Mouse (Mus musculus) midbrain, embryonic 10.5 days (tissue): Measurements from ENCODE around the gene Lingo3. TPM values are rescaled to one million over a fixed set of nuclear protein-coding genes. Genes with fewer than 3 reads are reported as not detected.

Experiments used
- DNase-seq: peaks from one replicate; pipeline ENCODE4 v3.0.0-alpha.2; 2017; ENCODE audit warnings: low spot score
- H3K27ac ChIP-seq: fragments of 300-500 bp; sonication (generic); replicated peaks from 2 replicates; pipeline ENCODE4 v1.5.1; 2016; ENCODE audit warnings: mild to moderate bottlenecking
- H3K27me3 ChIP-seq: fragments of 300-500 bp; sonication (generic); 2 replicates; pipeline ENCODE4 v1.6.1; 2016; ENCODE audit warnings: low read depth, mild to moderate bottlenecking; ENCODE audit not compliant: poor library complexity, severe bottlenecking
- H3K36me3 ChIP-seq: fragments of 300-500 bp; sonication (generic); 2 replicates; pipeline ENCODE4 v1.6.1; 2016; ENCODE audit warnings: mild to moderate bottlenecking, moderate library complexity
- H3K4me1 ChIP-seq: fragments of 300-500 bp; sonication (generic); 2 replicates; pipeline ENCODE4 v1.6.1; 2016
- H3K4me3 ChIP-seq: fragments of 300-500 bp; sonication (generic); 2 replicates; pipeline ENCODE4 v1.5.1; 2016; ENCODE audit warnings: mild to moderate bottlenecking, moderate library complexity
- H3K9me3 ChIP-seq: fragments of 300-500 bp; sonication (generic); replicated peaks from 2 replicates; pipeline ENCODE4 v1.6.1; 2016; ENCODE audit warnings: mild to moderate bottlenecking
- whole genome bisulfite sequencing: fragments of 180-500 bp; shearing (Covaris S2); methylation state at CpG from one replicate; pipeline ENCODE4 v1.1.7; 2016; 5-methylcytosine and 5-hydroxymethylcytosine counted together
- polyA plus RNA-seq: library from polyadenylated mRNA; unstranded; fragments of >200 nt; fragmentation: Nextera tagmentation; extraction: Ambion mirVana; gene quantifications from 2 replicates; pipeline ENCODE4 v1.2.1, GENCODE M21; 2016

Lingo3 gene
- polyA plus RNA-seq, 1 experiment from 2014 or later = 1.4 TPM

- WGBS = 85% methylated on average over 3 of the region's 3 CpGs
- Histone ChIP-seq H3K9me3 (no peaks in the 10 kb centered on the region), H3K4me3 (peak overlapping the region; percentile 7; the same call in 1 of the 2 replicates), H3K4me1 (peaks cover 52% of the 10 kb centered on the region), H3K27me3 (peaks cover 31% of the 10 kb centered on the region), H3K27ac (no peak overlapping the region), H3K36me3 (peaks cover 60% of the 10 kb centered on the region)
- no peak for DNase-seq
These were observed 40.8 kb downstream of the Lingo3 start for GRCm38 (mm10) chr10:80802996-80803395.

GRCm38 (mm10) chr10:80802204-80802912 lies 41.5 kb downstream of the Lingo3 start:
- H3K27me3 ChIP-seq = peaks cover 25% of the 10 kb centered on the region
- H3K4me3 ChIP-seq = peak overlapping the region; percentile 16; the same call in 1 of the 2 replicates
- no peak overlapping the region for H3K27ac ChIP-seq
- H3K36me3 ChIP-seq = peaks cover 60% of the 10 kb centered on the region
- 89% methylated on average over 10 of the region's 10 CpGs for WGBS
- no peaks in the 10 kb centered on the region for H3K9me3 ChIP-seq
- no peak for DNase-seq
- H3K4me1 ChIP-seq = peaks cover 47% of the 10 kb centered on the region

GRCm38 (mm10) chr10:80799070-80799566 lies 44.7 kb downstream of the Lingo3 start:
- DNase-seq = no peak
- 5% methylated on average over 18 of the region's 18 CpGs for WGBS
- peak overlapping the region; percentile 97 for H3K4me3 ChIP-seq
- H3K36me3 ChIP-seq = peaks cover 69% of the 10 kb centered on the region
- H3K27ac ChIP-seq = peak overlapping the region; percentile 99
- no peaks in the 10 kb centered on the region for H3K9me3 ChIP-seq
- H3K4me1 ChIP-seq = peaks cover 43% of the 10 kb centered on the region
- H3K27me3 ChIP-seq = no peaks in the 10 kb centered on the region

GRCm38 (mm10) chr10:80798150-80799006 lies 45.5 kb downstream of the Lingo3 start, which contains the start of the genes Sf3a2 and Plekhj1:
TSS of gene Sf3a2 (plus strand) at chr10:80798198.
TSS of gene Plekhj1 (minus strand) at chr10:80798626.
- Histone ChIP-seq H3K9me3 (no peaks in the 10 kb centered on the region), H3K27me3 (no peaks in the 10 kb centered on the region), H3K36me3 (peaks cover 69% of the 10 kb centered on the region), H3K4me3 (peak within 1 kb of the TSS; percentile 97), H3K4me1 (peaks cover 43% of the 10 kb centered on the region), H3K27ac (peak within 1 kb of the TSS; percentile 99)
- under 1% methylated on average over 104 of the region's 104 CpGs for WGBS
- peak; percentile 95 for DNase-seq

- no peaks in the 10 kb centered on the region for H3K9me3 ChIP-seq
- no peak for DNase-seq
- 4% methylated on average over 59 of the region's 59 CpGs for WGBS
- H3K36me3 ChIP-seq = peaks cover 69% of the 10 kb centered on the region
- peak overlapping the region; percentile 99 for H3K27ac ChIP-seq
- no peaks in the 10 kb centered on the region for H3K27me3 ChIP-seq
- peaks cover 43% of the 10 kb centered on the region for H3K4me1 ChIP-seq
- H3K4me3 ChIP-seq = peak overlapping the region; percentile 97
These were observed 46.4 kb downstream of the Lingo3 start for GRCm38 (mm10) chr10:80797186-80798149.

GRCm38 (mm10) chr10:80796307-80796848 lies 47.5 kb downstream of the Lingo3 start:
- Histone ChIP-seq H3K27me3 (no peaks in the 10 kb centered on the region), H3K4me3 (peak overlapping the region; percentile 97), H3K4me1 (peaks cover 43% of the 10 kb centered on the region), H3K9me3 (no peaks in the 10 kb centered on the region), H3K36me3 (peaks cover 69% of the 10 kb centered on the region), H3K27ac (no peak overlapping the region)
- no peak for DNase-seq
- 89% methylated on average over 9 of the region's 9 CpGs for WGBS

- Histone ChIP-seq H3K9me3 (no peaks in the 10 kb centered on the region), H3K27me3 (no peaks in the 10 kb centered on the region), H3K4me1 (peaks cover 30% of the 10 kb centered on the region), H3K27ac (no peak overlapping the region), H3K4me3 (0 out of 2 replicates have a peak overlapping the region, but pooled peaks have one; percentile 11), H3K36me3 (peaks cover 69% of the 10 kb centered on the region)
- WGBS = 88% methylated on average over 8 of the region's 8 CpGs
- no peak for DNase-seq
These were observed 49.1 kb downstream of the Lingo3 start for GRCm38 (mm10) chr10:80794750-80795149.

GRCm38 (mm10) chr10:80793803-80794202 lies 50.0 kb downstream of the Lingo3 start:
- DNase-seq = no peak
- Histone ChIP-seq H3K4me1 (peaks cover 23% of the 10 kb centered on the region), H3K27me3 (no peaks in the 10 kb centered on the region), H3K27ac (no peak overlapping the region), H3K36me3 (peaks cover 79% of the 10 kb centered on the region), H3K9me3 (no peaks in the 10 kb centered on the region), H3K4me3 (no peak overlapping the region)
- 85% methylated on average over 4 of the region's 4 CpGs for WGBS

- H3K4me3 ChIP-seq = no peak overlapping the region
- H3K36me3 ChIP-seq = peaks cover 85% of the 10 kb centered on the region
- DNase-seq = no peak
- 89% methylated on average over 13 of the region's 13 CpGs for WGBS
- peaks cover 23% of the 10 kb centered on the region for H3K4me1 ChIP-seq
- H3K9me3 ChIP-seq = no peaks in the 10 kb centered on the region
- H3K27ac ChIP-seq = no peak overlapping the region
- no peaks in the 10 kb centered on the region for H3K27me3 ChIP-seq
These were observed 50.6 kb downstream of the Lingo3 start for GRCm38 (mm10) chr10:80793033-80793784.

- peaks cover 22% of the 10 kb centered on the region for H3K4me1 ChIP-seq
- 78% methylated on average over 41 of the region's 41 CpGs for WGBS
- H3K27ac ChIP-seq = 0 out of 2 replicates have a peak overlapping the region, but pooled peaks have one; percentile 23
- H3K36me3 ChIP-seq = peaks cover 93% of the 10 kb centered on the region
- H3K4me3 ChIP-seq = 0 out of 2 replicates have a peak overlapping the region, but pooled peaks have one; percentile 4
- H3K9me3 ChIP-seq = no peaks in the 10 kb centered on the region
- no peaks in the 10 kb centered on the region for H3K27me3 ChIP-seq
- DNase-seq = no peak
These were observed 51.4 kb downstream of the Lingo3 start for GRCm38 (mm10) chr10:80792175-80793032.
